Mouse (Mus musculus) brown adipose tissue, adult 24 weeks (tissue): ENCODE measurements around the gene Mettl4. TPM values are rescaled to one million over a fixed set of nuclear protein-coding genes. Genes with fewer than 3 reads are reported as not detected.
"Not testable (repeated sequence)": the region's sequence is repeated elsewhere in the genome, so short reads cannot be mapped to it uniquely, and the experiment has no call there.

Source experiments
- H3K27ac ChIP-seq: fragments of 200-500 bp; replicated peaks from 2 replicates; pipeline ENCODE4 v1.5.1; 2012; ENCODE audit warnings: low read depth, mild to moderate bottlenecking, low read length
- H3K4me1 ChIP-seq: fragments of 200-500 bp; 2 replicates; pipeline ENCODE4 v1.6.1; 2012; ENCODE audit warnings: low read length, mixed read lengths; ENCODE audit not compliant: control insufficient read depth, insufficient read depth, insufficient read length
- H3K4me3 ChIP-seq: fragments of 200-500 bp; 2 replicates; pipeline ENCODE4 v1.5.1; 2012; ENCODE audit warnings: low read depth, mild to moderate bottlenecking, low read length, moderate library complexity; ENCODE audit not compliant: insufficient read depth
- polyA plus RNA-seq: library from polyadenylated mRNA; stranded (reverse); fragments of >200 nt; gene quantifications from 2 replicates; pipeline ENCODE4 v1.2.4, GENCODE M21; 2012; ENCODE audit not compliant: missing spikeins, insufficient read depth, insufficient read length

Mettl4 gene
- 5.8 and 9.2 TPM in 2 replicates for polyA plus RNA-seq

DNA sequence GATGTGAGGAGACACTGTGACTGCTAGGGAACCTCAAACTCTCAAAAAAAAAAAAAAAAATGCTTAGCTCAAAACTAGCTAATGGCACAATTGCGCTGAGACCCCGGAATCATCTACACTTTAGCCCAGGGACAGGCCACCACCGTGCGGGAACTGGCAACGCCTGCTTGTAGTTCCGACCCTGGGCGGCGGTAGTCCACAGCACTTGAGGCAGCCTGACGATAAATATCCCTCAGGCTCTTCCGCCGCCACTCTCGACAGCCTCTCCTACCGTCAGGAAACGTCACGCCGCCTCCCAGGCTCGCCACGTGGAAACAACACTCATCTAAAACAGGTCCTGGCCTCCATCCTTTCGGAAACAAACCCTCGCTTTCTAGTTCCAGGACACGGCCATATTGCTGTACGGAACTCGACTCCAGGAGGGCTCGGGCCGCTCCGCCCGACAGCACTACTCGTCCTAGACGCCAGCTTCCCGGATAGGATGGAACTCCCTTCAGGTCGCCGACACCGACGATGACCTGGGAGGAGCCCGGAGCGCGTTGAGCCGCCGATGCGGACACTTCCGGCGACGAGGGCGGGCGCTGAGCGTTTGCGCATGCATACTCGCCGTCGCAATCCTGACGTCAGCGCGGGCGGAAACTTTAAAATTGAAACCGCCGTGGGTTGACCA is at the start of gene Mettl4:
Mettl4 (minus strand) TSS at position 554 of the 670 bp plus-strand sequence.
- peaks cover 2% of the 10 kb centered on the region; the same call in 1 of the 2 replicates for H3K4me1 ChIP-seq
- H3K27ac ChIP-seq, result peak within 1 kb of the TSS; percentile 99
- peak within 1 kb of the TSS; percentile 96 for H3K4me3 ChIP-seq

DNA sequence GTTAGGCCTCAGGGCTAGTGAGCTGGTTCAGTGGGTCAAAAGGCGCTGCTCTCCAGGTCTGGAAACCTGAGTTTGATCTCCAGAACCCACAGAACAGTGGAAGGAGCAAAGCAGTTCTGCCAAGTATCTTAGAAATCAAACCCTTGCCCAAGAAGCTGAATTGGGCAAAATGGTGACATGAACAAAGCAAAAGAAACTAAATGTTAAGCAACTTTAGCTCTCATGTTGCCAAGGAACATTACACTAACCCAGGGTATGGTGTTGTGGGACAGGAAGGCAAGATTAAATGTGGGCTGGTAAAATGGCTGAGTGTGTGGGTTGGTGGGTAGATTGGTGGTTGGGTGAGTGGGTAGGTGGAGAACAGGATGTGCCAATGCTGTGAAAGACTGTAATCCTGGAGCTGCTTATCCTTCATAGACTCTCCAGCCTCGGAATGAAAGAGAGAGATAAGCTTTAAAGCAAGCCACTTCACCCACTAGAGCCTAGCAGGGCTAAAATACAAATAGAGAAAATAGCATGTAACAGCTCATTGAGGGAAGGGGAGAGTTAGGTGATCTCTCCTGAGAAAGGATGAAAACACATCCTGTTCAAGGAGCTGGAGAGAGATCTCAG is 29.2 kb upstream of the Mettl4 start:
- Histone ChIP-seq H3K4me3 (no peak overlapping the region), H3K4me1 (no peaks in the 10 kb centered on the region), H3K27ac (no peak overlapping the region)

DNA sequence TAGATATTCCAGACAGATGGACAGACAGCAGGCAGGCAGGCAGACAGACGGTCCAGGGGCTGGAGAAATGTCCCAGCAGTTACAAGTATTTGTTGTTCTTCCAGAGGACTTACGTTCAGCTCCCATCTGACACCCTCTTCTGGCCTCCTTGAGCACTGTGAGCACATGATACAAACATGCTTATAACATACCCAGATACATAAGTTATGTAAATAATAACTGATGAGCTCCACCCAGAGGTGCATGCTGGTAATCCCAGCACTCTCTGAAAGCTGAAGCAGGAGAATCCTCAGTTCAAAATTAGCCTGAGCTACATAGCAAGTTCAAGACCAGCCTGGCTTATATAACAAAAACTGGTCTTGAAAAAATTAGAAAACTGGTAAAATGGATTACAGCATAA is 18.7 kb upstream of the Mettl4 start:
- Histone ChIP-seq H3K27ac (no peak overlapping the region), H3K4me3 (no peak overlapping the region), H3K4me1 (no peaks in the 10 kb centered on the region)

GRCm38 (mm10) chr17:94764711-94765110 is 14.9 kb upstream of the Mettl4 start:
- Histone ChIP-seq H3K27ac (no peak overlapping the region), H3K4me3 (no peak overlapping the region), H3K4me1 (no peaks in the 10 kb centered on the region)

DNA sequence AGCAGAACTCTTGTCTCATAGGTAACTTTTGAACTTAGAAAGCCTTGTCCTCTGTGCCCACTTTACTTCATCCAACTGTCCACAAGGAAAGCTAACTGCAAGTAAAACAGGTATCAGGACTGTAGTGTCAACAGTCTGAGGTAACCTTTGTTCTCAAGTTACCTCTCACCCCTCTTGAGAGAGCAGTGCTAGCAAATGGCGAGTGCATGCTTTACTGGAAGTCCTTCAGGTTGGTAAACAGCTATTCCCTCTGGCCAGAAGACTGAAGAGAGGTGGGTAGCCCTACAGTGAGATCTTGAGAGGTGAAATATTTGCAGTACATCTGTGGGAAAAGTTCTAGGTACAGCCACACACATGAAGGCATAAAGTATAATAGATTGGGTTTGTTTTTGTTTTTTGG is 14.2 kb upstream of the Mettl4 start:
- Histone ChIP-seq H3K27ac (no peak overlapping the region), H3K4me3 (no peak overlapping the region), H3K4me1 (no peaks in the 10 kb centered on the region)

GRCm38 (mm10) chr17:94762405-94762804 is 12.6 kb upstream of the Mettl4 start:
- H3K27ac ChIP-seq, result no peak overlapping the region
- no peak overlapping the region for H3K4me3 ChIP-seq
- H3K4me1 ChIP-seq, result no peaks in the 10 kb centered on the region

DNA sequence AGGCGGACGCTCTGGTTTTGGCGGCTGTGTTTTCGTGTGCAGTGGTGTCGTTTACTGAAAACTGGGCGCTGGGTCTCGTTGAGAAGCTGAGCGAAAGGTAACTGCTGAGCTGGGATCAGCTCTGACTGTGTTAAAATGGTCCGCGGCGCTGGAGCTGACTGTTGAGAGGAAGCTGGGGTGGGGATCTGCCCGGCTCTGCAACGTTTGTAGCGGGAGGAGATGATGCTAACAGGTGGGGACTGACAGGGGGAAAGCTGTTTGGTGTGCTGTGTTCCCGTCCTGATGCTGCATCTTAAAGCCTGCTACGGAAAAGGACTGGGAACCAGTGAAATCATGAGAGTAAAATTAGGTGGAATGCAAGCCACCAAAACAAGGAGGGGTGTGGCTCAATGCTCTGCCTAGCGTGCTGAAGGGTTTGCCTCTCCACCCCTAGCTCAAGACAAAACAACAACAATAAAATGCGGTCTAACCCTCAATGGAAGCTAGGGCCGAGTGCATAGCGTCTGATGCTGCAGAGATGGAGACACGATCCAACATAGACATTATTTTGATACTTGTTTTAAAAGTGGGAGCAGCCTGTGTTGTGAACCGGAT is 414 bp upstream of the Mettl4 start:
- Histone ChIP-seq H3K27ac (no peak overlapping the region), H3K4me1 (peaks cover 2% of the 10 kb centered on the region; the same call in 1 of the 2 replicates), H3K4me3 (peak overlapping the region; percentile 96)

GRCm38 (mm10) chr17:94738173-94738572 is 11.6 kb downstream of the Mettl4 start:
- Histone ChIP-seq H3K4me1 (no peaks in the 10 kb centered on the region), H3K27ac (no peak overlapping the region), H3K4me3 (no peak overlapping the region)

GRCm38 (mm10) chr17:94735885-94736284 is 13.9 kb downstream of the Mettl4 start:
- no peaks in the 10 kb centered on the region for H3K4me1 ChIP-seq
- H3K4me3 ChIP-seq, result no peak overlapping the region

DNA sequence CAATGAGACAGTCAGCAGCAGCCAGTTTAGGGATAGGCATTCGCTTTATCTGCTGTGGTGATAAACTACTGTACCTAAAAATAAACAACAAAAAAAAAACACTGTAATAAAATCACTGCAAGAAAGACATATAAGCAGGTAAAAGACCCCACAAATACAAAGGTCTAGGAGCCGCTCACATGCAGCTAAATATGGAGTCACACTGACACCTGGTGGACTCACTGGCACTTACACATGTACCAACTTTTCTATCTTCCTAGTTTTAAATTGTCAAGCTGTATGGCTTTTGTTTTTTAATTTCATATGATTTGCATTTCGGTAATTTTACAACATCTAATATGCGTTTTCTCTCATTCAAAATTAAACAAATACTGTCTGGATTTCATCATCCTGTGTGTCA is 14.4 kb downstream of the Mettl4 start:
- Histone ChIP-seq H3K4me1 (no peaks in the 10 kb centered on the region), H3K4me3 (no peak overlapping the region), H3K27ac (no peak overlapping the region)

More at GRCm38 (mm10) chr17:94735885-94736284, 13.9 kb downstream of the Mettl4 start:
- no peak overlapping the region for H3K27ac ChIP-seq

DNA sequence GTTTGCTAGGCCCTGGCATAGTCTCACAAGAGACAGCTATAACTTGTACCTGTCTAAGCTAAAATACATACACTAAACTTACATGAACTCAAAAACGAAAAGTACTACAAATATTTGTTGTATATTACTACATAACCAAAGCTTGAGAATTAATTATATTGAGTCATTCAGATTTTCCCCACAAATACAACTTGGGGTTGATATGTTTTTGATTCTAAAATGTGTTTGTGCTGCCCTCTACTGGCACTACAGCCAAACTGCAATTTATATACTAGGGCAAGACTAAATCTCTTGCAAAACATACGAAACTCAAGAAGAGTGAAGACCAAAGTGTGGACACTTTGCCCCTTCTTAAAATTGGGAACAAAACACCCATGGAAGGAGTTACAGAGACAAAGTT is 19.4 kb downstream of the Mettl4 start:
- H3K27ac ChIP-seq, H3K4me1 ChIP-seq, H3K4me3 ChIP-seq: not testable (repeated sequence)

DNA sequence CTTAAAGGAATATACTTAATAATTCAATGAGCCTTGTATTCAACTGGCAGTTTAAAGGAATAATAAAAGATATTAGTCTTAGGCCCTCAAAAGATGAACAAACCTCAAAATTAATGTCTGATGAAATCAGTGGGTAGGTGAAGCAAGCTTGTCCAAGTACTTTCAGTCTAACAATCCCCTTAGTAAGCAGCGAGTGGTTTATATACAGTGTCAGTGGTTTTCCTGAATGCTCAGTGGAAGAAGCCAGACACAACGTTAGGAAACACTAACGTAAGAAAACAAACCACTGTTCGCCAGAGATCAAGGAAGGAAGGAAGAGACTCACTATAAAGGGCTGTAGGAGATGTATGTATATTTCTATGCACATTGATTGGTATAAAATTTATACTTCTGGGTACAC is 23.1 kb downstream of the Mettl4 start:
- no peak overlapping the region for H3K4me3 ChIP-seq
- H3K27ac ChIP-seq, result no peak overlapping the region
- no peaks in the 10 kb centered on the region for H3K4me1 ChIP-seq

DNA sequence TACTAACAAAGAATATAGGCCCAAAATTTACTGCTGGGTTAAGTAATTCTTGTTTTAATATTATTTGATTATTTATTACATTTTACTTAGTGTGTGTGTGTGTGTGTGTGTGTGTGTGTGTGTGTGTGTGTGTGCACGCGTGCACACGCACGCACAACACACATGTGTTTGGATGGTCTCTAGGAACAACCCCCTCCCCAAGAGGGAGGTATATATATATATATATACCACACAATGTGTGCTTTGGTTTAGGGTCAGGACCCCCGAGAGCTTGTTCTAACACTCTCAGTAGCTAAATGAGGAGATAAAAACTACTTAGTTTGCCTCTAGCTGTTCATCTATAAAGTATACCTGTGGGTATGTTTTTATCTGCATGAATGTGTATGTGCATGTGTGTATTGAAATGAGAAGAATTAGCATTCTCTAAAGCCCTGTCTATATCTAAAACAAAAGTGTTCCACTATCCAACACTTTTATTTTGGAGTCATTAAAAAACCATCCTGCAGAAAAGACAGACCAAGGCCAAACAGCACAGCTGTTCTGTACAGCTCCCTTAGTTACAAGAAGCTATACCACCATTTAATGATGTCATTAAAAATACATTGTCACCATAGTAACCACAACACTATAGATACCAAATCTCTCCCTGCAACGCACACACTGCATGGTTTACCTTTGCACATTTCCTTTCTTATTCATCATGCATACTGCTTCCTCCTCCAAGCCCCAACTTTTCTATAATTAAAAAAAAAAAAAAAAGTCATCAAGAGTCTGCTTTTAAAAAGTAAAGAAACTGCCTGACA is 76.1 kb downstream of the Mettl4 start:
- H3K27ac ChIP-seq, result no peak overlapping the region

More for the DNA sequence above, 76.1 kb downstream of the Mettl4 start:
- no peak overlapping the region for H3K4me3 ChIP-seq
- no peaks in the 10 kb centered on the region for H3K4me1 ChIP-seq
